Mouse (Mus musculus): ENCODE measurements around the gene Ctdspl.

DNA sequence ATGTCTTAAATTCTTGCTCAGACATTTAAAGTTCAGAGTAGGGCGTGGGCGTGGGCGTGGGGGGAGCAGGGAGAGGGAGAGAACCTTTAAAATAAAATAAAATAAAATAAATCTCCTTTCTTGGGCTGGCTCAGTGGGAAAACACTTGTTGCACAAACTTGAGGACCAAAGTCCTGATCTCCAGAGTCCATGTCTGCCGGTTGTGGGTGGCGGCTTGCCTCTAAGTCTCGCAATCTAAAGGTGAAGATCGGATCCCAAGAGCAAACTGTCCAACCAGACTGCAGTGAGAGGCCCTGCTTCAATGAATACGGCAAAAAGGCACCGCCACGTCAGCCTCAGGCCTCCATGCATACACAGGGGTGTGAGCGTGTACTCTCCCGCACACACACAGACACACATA is 13.6 kb downstream of the Ctdspl start:
- no peak for TF ChIP-seq CTCF (IDR thresholded peaks at IDR 0.05; ENCODE audit: extremely low read depth, insufficient read length, insufficient replicate concordance, low read depth, low read length)
- no peak for TF ChIP-seq POLR2A (IDR thresholded peaks at IDR 0.05; ENCODE audit: low read depth, low read length)

Measured in small intestine, adult 2 months (tissue).